Mouse (Mus musculus) A20 (cell line): ENCODE results near the gene Asz1.
A peak's percentile ranks its signal among the peaks of the same experiment; 100 is the strongest.

ENCODE experiments used
- DNase-seq: peaks from one replicate; pipeline ENCODE4 v3.0.0-alpha.2; 2011; ENCODE audit warnings: low read depth, low spot score

The Asz1 gene

GRCm38 (mm10) chr6:18108934-18109333 is at the start of gene Asz1:
Gene Asz1 (minus strand): TSS chr6:18109061.
- no peak for DNase-seq

GRCm38 (mm10) chr6:18153031-18153430 is 44.2 kb upstream of the Asz1 start:
- DNase-seq, result peak; percentile 2

- DNase-seq, result no peak
Observed at GRCm38 (mm10) chr6:18135246-18135645, 26.4 kb upstream of the Asz1 start.

GRCm38 (mm10) chr6:18128059-18128458 is 19.2 kb upstream of the Asz1 start:
- DNase-seq, result no peak

- DNase-seq, result no peak
Observed at GRCm38 (mm10) chr6:18127206-18127983, 18.5 kb upstream of the Asz1 start.

GRCm38 (mm10) chr6:18096861-18097260 is 12.0 kb downstream of the Asz1 start:
- no peak for DNase-seq

GRCm38 (mm10) chr6:18089098-18089497 is 19.8 kb downstream of the Asz1 start:
- no peak for DNase-seq

GRCm38 (mm10) chr6:18087160-18087804 is 21.6 kb downstream of the Asz1 start:
- no peak for DNase-seq

- peak; percentile 21 for DNase-seq
Observed at GRCm38 (mm10) chr6:18078615-18079014, 30.2 kb downstream of the Asz1 start.

GRCm38 (mm10) chr6:18076986-18077385 is 31.9 kb downstream of the Asz1 start:
- no peak for DNase-seq

- DNase-seq, result no peak
Observed at GRCm38 (mm10) chr6:18076577-18076976, 32.3 kb downstream of the Asz1 start.

- no peak for DNase-seq
Observed at GRCm38 (mm10) chr6:18057899-18058298, 51.0 kb downstream of the Asz1 start.

- DNase-seq, result no peak
Observed at GRCm38 (mm10) chr6:18051702-18052101, 57.2 kb downstream of the Asz1 start.

- DNase-seq, result no peak
Observed at GRCm38 (mm10) chr6:18044299-18044698, 64.6 kb downstream of the Asz1 start.

- DNase-seq, result no peak
Observed at GRCm38 (mm10) chr6:18043172-18043571, 65.7 kb downstream of the Asz1 start.

- no peak for DNase-seq
Observed at GRCm38 (mm10) chr6:18032271-18032670, 76.6 kb downstream of the Asz1 start.

- DNase-seq, result no peak
Observed at GRCm38 (mm10) chr6:18031509-18032010, 77.3 kb downstream of the Asz1 start.

GRCm38 (mm10) chr6:18030868-18031508 is 77.9 kb downstream of the Asz1 start:
- no peak for DNase-seq

GRCm38 (mm10) chr6:18029746-18030656 is 78.9 kb downstream of the Asz1 start, which contains the start of gene Wnt2:
Gene Wnt2 (minus strand): TSS chr6:18030585.
- DNase-seq, result no peak

GRCm38 (mm10) chr6:18024133-18024794 is 84.6 kb downstream of the Asz1 start:
- DNase-seq, result no peak

GRCm38 (mm10) chr6:18013346-18013745 is 95.5 kb downstream of the Asz1 start:
- no peak for DNase-seq
